Mouse (Mus musculus): Measurements from ENCODE around the gene Odf2. TPM values are rescaled to one million over a fixed set of nuclear protein-coding genes. Genes with fewer than 3 reads are reported as not detected.

Odf2 gene
- total and polyA plus RNA-seq, 3 experiments, result 49.3 to 82.8 TPM; not detected in 1

GRCm38 (mm10) chr2:29940826-29941225, 51.8 kb downstream of the Odf2 start:
- Histone ChIP-seq H3K4me1 (ENCODE audit: control insufficient read depth in 1 of 2, insufficient read depth in 2 of 2, low read length in 2 of 2) (peaks cover 4 to 5% of the 10 kb centered on the region in 2 experiments; a peak in 3 of 4 replicates), H3K9ac (ENCODE audit: control insufficient read depth, low read depth, low read length, poor library complexity, severe bottlenecking) (no peak overlapping the region), H3K79me2 (ENCODE audit: control insufficient read depth, insufficient read depth, low read length, poor library complexity) (peaks cover 4% of the 10 kb centered on the region), H3K4me3 (ENCODE audit: control insufficient read depth in 1 of 2, insufficient read depth in 1 of 2, low read depth in 2 of 2, low read length in 2 of 2) (no peak overlapping the region), H3K9me3 (replicated peaks; ENCODE audit: insufficient read depth, low read length) (no peaks in the 10 kb centered on the region), H3K27me3 (ENCODE audit: control insufficient read depth in 1 of 2, insufficient read depth in 2 of 2, low read length in 2 of 2) (no peaks in the 10 kb centered on the region), H3K36me3 (ENCODE audit: control insufficient read depth in 1 of 2, insufficient read depth in 2 of 2, low read length in 2 of 2) (peaks cover 3 to 5% of the 10 kb centered on the region in 2 experiments), H3K27ac (ENCODE audit: control insufficient read depth, low read depth, low read length) (no peak overlapping the region)
- no peak for TF ChIP-seq ZMIZ1 (IDR thresholded peaks at IDR 0.05; ENCODE audit: low read depth, low read length)
- no peak for TF ChIP-seq KAT2A (conservative IDR thresholded peaks at IDR 0.05; ENCODE audit: low read depth, low read length)
- TF ChIP-seq ELF1 (IDR thresholded peaks at IDR 0.05; ENCODE audit: low read depth, low read length), result no peak
- TF ChIP-seq MYB (IDR thresholded peaks at IDR 0.05; ENCODE audit: low read depth, low read length), result no peak
- TF ChIP-seq GATA1 (IDR thresholded peaks at IDR 0.05; ENCODE audit: low read depth, low read length), result no peak
- TF ChIP-seq CHD2 (IDR thresholded peaks at IDR 0.05; ENCODE audit: low read length), result no peak
- no peak for TF ChIP-seq MYC (IDR thresholded peaks at IDR 0.05; ENCODE audit: low read depth, low read length)
- no peak for TF ChIP-seq SMC3 (IDR thresholded peaks at IDR 0.05; ENCODE audit: low read depth, low read length)
- TF ChIP-seq UBTF (IDR thresholded peaks at IDR 0.05; ENCODE audit: borderline replicate concordance, insufficient read depth, low read depth, low read length), result no peak
- no peak for TF ChIP-seq ZKSCAN1 (IDR thresholded peaks at IDR 0.05; ENCODE audit: low read depth, low read length)
- no peak for TF ChIP-seq MAFK (IDR thresholded peaks at IDR 0.05; ENCODE audit: borderline replicate concordance, low read depth, low read length)
- no peak for TF ChIP-seq BHLHE40 (IDR thresholded peaks at IDR 0.05; ENCODE audit: borderline replicate concordance, low read depth, low read length)
- no peak for TF ChIP-seq POLR2AphosphoS5 (IDR thresholded peaks at IDR 0.05; ENCODE audit: borderline replicate concordance, low read depth, low read length)
- TF ChIP-seq USF1 (IDR thresholded peaks at IDR 0.05; ENCODE audit: low read depth, low read length), result no peak
- TF ChIP-seq MXI1 (IDR thresholded peaks at IDR 0.05; ENCODE audit: low read depth, low read length), result no peak
- TF ChIP-seq MAX (IDR thresholded peaks at IDR 0.05; ENCODE audit: low read length), result no peak
- TF ChIP-seq USF2 (IDR thresholded peaks at IDR 0.05; ENCODE audit: borderline replicate concordance in 1 of 2, insufficient read depth in 1 of 2, low read depth in 1 of 2, low read length in 2 of 2), result no peak
- no peak for TF ChIP-seq JUND (IDR thresholded peaks at IDR 0.05; ENCODE audit: low read depth, low read length)
- no peak for DNase-seq (ENCODE audit: low read depth, low spot score)

- Histone ChIP-seq H3K9ac (ENCODE audit: control insufficient read depth, low read depth, low read length, poor library complexity, severe bottlenecking) (no peak overlapping the region), H3K36me3 (ENCODE audit: control insufficient read depth in 1 of 2, insufficient read depth in 2 of 2, low read length in 2 of 2) (peaks cover 0 to 14% of the 10 kb centered on the region in 2 experiments; a peak in 2 of 4 replicates), H3K9me3 (replicated peaks; ENCODE audit: insufficient read depth, low read length) (no peaks in the 10 kb centered on the region), H3K27me3 (ENCODE audit: control insufficient read depth in 1 of 2, insufficient read depth in 2 of 2, low read length in 2 of 2) (no peaks in the 10 kb centered on the region), H3K27ac (ENCODE audit: control insufficient read depth, low read depth, low read length) (no peak overlapping the region), H3K4me1 (ENCODE audit: control insufficient read depth in 1 of 2, insufficient read depth in 2 of 2, low read length in 2 of 2) (no peaks in the 10 kb centered on the region), H3K79me2 (ENCODE audit: control insufficient read depth, insufficient read depth, low read length, poor library complexity) (no peaks in the 10 kb centered on the region), H3K4me3 (ENCODE audit: control insufficient read depth in 1 of 2, insufficient read depth in 1 of 2, low read depth in 2 of 2, low read length in 2 of 2) (no peak overlapping the region)
- TF ChIP-seq HCFC1 (IDR thresholded peaks at IDR 0.05; ENCODE audit: low read depth, low read length) (no peak), MAFK (IDR thresholded peaks at IDR 0.05; ENCODE audit: borderline replicate concordance, low read depth, low read length) (no peak), MXI1 (IDR thresholded peaks at IDR 0.05; ENCODE audit: low read depth, low read length) (no peak), ZKSCAN1 (IDR thresholded peaks at IDR 0.05; ENCODE audit: low read depth, low read length) (no peak), POLR2AphosphoS5 (IDR thresholded peaks at IDR 0.05; ENCODE audit: borderline replicate concordance, low read depth, low read length) (no peak), CHD2 (IDR thresholded peaks at IDR 0.05; ENCODE audit: low read length) (no peak), NELFE (IDR thresholded peaks at IDR 0.05; ENCODE audit: low read depth, low read length) (no peak), TAL1 (IDR thresholded peaks at IDR 0.05; ENCODE audit: low read length) (no peak), NRF1 (IDR thresholded peaks at IDR 0.05; ENCODE audit: insufficient read depth, low read depth, low read length, poor library complexity, severe bottlenecking) (no peak), EP300 (IDR thresholded peaks at IDR 0.05; ENCODE audit: low read depth in 1 of 2, low read length in 2 of 2) (no peak), TBP (IDR thresholded peaks at IDR 0.05; ENCODE audit: low read depth, low read length) (no peak), BHLHE40 (IDR thresholded peaks at IDR 0.05; ENCODE audit: borderline replicate concordance, low read depth, low read length) (no peak), SIN3A (IDR thresholded peaks at IDR 0.05; ENCODE audit: low read length) (no peak), TCF12 (IDR thresholded peaks at IDR 0.05; ENCODE audit: low read depth, low read length) (no peak), ZC3H11A (IDR thresholded peaks at IDR 0.05; ENCODE audit: low read depth, low read length) (no peak), POLR2A (IDR thresholded peaks at IDR 0.05; ENCODE audit: control insufficient read depth in 1 of 2, insufficient read depth in 1 of 2, low read depth in 1 of 2, low read length in 2 of 2, poor library complexity in 1 of 2) (no peak), E2F4 (IDR thresholded peaks at IDR 0.05; ENCODE audit: borderline replicate concordance, low read depth, low read length) (no peak)
- no peak for DNase-seq (ENCODE audit: low read depth, low spot score)
These were observed 55.7 kb downstream of the Odf2 start for GRCm38 (mm10) chr2:29944723-29945122.
